Mouse (Mus musculus): ENCODE results near the gene Col4a1. TPM values are rescaled to one million over a fixed set of nuclear protein-coding genes. Genes with fewer than 3 reads are reported as not detected.
A peak's percentile ranks its signal among the peaks of the same experiment; 100 is the strongest.

Col4a1 gene
- polyA plus RNA-seq, 1 experiment from 2014 or later = 145 TPM

DNA sequence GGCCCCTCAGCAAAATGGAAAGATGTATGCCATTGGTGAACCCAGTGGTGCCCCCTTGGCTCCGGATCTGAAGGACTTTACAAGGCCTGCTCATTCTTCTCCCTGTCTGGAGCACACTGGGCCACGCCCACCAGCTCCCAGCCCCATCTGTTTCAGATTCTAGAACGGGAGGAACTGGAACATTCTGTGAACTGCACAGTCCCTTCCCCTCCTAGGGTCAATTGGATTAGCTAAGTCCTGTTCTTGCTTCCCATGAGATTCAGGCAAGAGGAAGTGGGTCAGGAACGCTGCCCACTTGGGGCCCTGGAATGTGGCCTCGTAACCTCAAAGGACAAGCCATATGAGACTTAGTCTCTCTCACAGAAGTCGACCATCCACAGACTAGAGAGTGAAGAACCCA, 41.8 kb downstream of the Col4a1 start:
- no peak for DNase-seq (ENCODE audit: low spot score)
- no peak overlapping the region for H3K27ac ChIP-seq
- H3K4me1 ChIP-seq = peaks cover 38% of the 10 kb centered on the region
- 72% methylated on average over 6 of the region's 6 CpGs for WGBS
- H3K36me3 ChIP-seq = peaks cover 12% of the 10 kb centered on the region
- no peaks in the 10 kb centered on the region for H3K27me3 ChIP-seq (ENCODE audit: low read depth, poor library complexity, severe bottlenecking)
- H3K9me3 ChIP-seq (replicated peaks) = no peaks in the 10 kb centered on the region
- H3K4me3 ChIP-seq = no peak overlapping the region

DNA sequence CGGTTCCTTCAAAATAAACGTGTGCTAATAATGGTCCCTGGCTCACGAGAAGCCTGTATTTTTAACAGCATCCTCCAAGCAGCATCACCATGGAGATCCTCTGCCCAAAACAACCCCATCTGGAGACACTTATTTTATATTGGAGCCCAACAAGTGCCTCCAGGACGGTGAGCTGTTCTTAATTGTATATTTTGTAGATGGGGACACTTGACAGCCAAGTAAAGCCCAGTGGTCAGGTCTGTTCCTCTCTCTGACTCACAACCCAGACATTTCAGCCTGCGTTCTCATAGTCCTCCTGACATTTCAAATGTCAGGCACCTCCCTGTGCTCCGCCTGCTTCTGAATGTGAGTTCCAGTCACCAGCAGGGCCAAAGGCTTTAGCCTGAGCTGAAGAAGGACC, 43.9 kb downstream of the Col4a1 start:
- H3K27me3 ChIP-seq (ENCODE audit: low read depth, poor library complexity, severe bottlenecking) = no peaks in the 10 kb centered on the region
- DNase-seq (ENCODE audit: low spot score) = no peak
- peak overlapping the region; percentile 28; the same call in 1 of the 2 replicates for H3K27ac ChIP-seq
- H3K36me3 ChIP-seq = peaks cover 26% of the 10 kb centered on the region
- H3K9me3 ChIP-seq (replicated peaks) = no peaks in the 10 kb centered on the region
- 49% methylated on average over 6 of the region's 6 CpGs for WGBS
- H3K4me1 ChIP-seq = peaks cover 43% of the 10 kb centered on the region
- H3K4me3 ChIP-seq = no peak overlapping the region

DNA sequence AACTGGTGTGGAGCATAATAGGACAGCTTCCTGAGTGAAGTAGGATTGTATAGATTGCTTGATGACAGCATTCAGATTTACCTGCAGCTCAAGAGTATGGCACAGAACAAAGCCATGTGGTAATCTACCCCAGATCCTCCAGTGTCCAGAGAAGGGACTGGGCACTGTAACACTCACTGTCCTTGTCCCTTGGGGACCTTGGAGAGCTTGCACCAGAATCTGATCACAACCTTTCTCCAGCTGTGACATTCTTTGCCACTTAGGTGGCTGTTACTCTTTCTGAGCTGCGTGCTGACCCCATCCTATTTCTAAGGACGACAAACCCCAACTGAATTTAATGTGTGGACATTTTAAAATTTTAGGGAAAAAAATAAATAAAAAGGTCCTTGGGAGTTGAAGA, 46.2 kb downstream of the Col4a1 start:
- DNase-seq (ENCODE audit: low spot score) = no peak
- no peaks in the 10 kb centered on the region for H3K9me3 ChIP-seq (replicated peaks)
- H3K27me3 ChIP-seq (ENCODE audit: low read depth, poor library complexity, severe bottlenecking) = no peaks in the 10 kb centered on the region
- H3K36me3 ChIP-seq = peaks cover 21% of the 10 kb centered on the region
- no peak overlapping the region for H3K27ac ChIP-seq
- WGBS = 91% methylated on average over 2 of the region's 2 CpGs
- no peak overlapping the region for H3K4me3 ChIP-seq
- peaks cover 50% of the 10 kb centered on the region for H3K4me1 ChIP-seq

DNA sequence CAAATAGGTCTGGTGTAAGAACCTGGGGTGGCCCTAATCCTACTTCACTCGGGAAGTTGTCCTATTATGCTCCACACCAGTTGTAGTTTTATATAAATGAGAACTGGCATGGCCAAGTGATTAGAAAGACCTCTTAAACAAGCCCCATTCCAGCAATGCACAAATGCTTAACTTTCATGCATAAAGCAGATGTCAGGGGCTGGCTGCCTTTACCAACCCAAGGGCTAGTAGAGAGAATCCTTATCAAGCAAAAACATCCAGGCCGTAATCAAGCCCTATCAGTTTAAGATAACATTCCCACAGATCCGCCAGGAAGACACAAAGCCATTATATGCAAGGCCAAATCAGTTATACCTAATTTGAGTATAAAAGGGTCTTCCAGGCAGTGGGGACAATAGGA, 46.7 kb downstream of the Col4a1 start:
- DNase-seq (ENCODE audit: low spot score) = no peak
- Histone ChIP-seq H3K27ac (no peak overlapping the region), H3K4me3 (no peak overlapping the region), H3K27me3 (ENCODE audit: low read depth, poor library complexity, severe bottlenecking) (no peaks in the 10 kb centered on the region), H3K36me3 (peaks cover 19% of the 10 kb centered on the region), H3K4me1 (peaks cover 45% of the 10 kb centered on the region), H3K9me3 (replicated peaks) (no peaks in the 10 kb centered on the region)
- WGBS = 81% methylated on average over 3 of the region's 3 CpGs

DNA sequence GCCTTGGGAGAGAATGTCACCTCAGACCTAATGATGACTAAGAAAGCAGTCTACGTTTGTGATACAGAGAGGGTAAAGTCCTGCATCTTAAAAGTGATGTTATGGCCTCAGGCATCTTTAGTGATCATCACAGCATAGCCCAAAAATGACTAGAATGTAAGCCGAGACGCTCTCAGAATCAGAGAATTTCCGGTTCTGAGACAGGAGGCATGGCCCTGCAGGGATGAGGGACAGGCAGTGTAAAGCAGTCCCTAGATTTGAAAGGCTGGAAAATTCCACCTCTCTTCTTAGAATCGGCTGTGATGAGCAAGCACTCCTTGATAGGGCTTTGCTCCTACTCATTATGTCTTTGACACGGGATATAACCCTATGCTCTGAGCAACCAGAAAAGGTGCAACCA, 48.8 kb downstream of the Col4a1 start:
- Histone ChIP-seq H3K9me3 (replicated peaks) (no peaks in the 10 kb centered on the region), H3K27ac (no peak overlapping the region), H3K27me3 (ENCODE audit: low read depth, poor library complexity, severe bottlenecking) (no peaks in the 10 kb centered on the region), H3K4me1 (peaks cover 45% of the 10 kb centered on the region), H3K36me3 (peaks cover 19% of the 10 kb centered on the region), H3K4me3 (no peak overlapping the region)
- WGBS = 85% methylated on average over 6 of the region's 6 CpGs
- no peak for DNase-seq (ENCODE audit: low spot score)

DNA sequence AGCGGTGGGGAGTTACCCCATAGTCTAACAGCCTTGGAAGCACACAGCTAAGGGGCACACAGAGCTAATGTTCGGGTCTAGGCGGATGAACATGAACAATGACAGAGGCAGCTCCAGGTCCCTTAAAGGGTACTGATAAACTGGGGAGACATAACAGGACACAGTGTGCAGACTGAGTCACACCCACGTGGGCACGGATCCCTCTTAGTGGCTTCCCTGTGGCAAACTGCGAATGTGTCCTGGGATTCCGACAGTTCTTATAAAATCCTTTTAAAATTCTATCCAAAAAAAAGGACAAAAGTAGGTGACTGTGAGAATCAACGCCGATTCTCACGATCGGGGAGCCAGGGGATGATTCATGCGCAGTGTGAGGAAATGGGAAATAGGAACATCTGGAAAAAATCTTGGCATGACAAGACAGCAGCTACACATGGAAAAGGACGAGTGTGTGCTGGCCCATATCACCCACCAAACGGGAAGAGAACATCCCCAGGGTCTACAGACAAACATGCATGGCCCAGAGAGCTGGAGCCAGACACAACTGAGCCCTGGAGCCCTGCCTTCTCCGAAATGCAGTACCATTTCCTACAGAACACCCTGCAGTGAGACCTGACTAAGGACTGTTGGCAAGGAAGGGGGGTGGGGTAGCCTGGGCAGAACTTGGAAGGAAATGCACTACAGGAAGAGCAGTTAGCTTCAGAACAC, 50.4 kb downstream of the Col4a1 start:
- peaks cover 36% of the 10 kb centered on the region for H3K4me1 ChIP-seq
- DNase-seq (ENCODE audit: low spot score) = no peak
- H3K36me3 ChIP-seq = peaks cover 19% of the 10 kb centered on the region
- H3K4me3 ChIP-seq = no peak overlapping the region
- no peaks in the 10 kb centered on the region for H3K9me3 ChIP-seq (replicated peaks)
- H3K27me3 ChIP-seq (ENCODE audit: low read depth, poor library complexity, severe bottlenecking) = no peaks in the 10 kb centered on the region
- 83% methylated on average over 15 of the region's 15 CpGs for WGBS
- no peak overlapping the region for H3K27ac ChIP-seq

DNA sequence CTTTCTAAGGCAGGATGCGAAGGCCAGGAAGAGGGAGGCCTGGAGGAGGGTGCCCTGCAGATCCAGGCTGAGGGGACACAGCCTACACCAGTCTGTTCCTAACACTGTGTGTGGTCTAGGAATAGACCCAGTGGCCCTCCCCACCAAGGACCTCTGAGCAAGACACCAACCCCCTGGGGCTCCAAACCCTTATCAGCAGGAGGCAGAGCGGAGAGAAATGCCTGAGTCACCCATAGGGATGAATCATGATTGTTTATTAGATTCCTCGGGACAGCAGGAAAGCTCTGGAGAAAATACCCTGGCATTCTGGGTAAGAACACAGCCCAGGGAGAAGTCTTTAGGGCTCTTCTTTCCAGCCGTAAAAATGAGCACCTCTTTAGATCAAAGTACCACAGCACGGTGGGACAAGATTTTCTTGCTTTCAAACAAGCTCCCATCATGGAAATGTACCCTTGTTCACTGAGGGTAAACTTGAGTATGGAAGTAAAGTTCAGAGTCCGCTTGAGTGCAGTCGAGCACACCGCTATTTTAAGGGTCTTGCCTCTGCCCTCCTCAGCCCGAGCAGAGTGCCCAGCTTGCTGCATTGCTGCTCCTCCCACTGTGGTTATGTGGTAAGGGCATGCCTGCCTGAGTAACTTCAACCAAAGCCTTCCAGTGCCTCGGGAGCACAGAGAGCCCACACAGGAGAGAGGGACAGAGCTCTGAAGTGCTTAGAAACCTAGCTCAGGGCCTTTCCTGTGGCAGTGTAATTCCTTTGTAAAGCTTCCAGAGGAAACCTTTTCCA, 52.6 kb downstream of the Col4a1 start:
- peaks cover 36% of the 10 kb centered on the region for H3K4me1 ChIP-seq
- peak overlapping the region; percentile 28; the same call in 1 of the 2 replicates for H3K27ac ChIP-seq
- 39% methylated on average over 10 of the region's 10 CpGs for WGBS
- no peaks in the 10 kb centered on the region for H3K27me3 ChIP-seq (ENCODE audit: low read depth, poor library complexity, severe bottlenecking)
- DNase-seq (ENCODE audit: low spot score) = no peak
- peaks cover 7% of the 10 kb centered on the region; the same call in 1 of the 2 replicates for H3K36me3 ChIP-seq
- no peaks in the 10 kb centered on the region for H3K9me3 ChIP-seq (replicated peaks)
- no peak overlapping the region for H3K4me3 ChIP-seq

DNA sequence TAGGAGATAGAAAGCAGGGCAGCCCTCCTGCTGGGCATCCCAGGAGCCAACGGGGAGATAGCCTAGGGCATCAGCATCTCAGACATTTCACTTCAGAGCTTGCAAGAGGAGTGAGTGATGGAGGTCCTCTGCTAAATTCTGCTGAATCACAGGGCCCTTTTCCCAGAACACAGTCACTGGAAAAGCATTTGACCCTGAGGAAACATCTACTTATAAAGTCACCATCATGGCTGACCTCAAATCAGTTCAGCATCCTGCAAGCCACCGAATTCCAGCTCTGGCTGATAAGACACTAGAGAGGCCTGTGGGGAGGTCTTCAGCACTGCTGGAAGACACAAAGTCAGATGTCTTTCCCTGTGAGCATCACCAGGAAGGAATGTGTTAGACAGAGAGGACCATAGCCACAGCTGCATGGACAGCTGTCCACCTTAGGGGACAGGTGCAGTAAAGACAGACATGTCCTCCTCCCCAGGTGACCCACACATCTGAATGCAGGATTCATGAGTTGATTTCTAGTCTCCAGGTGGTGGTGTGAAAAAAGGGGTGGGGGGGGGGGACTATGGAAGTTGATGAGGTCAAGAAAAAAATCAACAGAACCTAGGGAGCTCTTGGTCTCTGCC, 54.0 kb downstream of the Col4a1 start:
- Histone ChIP-seq H3K36me3 (no peaks in the 10 kb centered on the region), H3K4me1 (peaks cover 31% of the 10 kb centered on the region), H3K27ac (no peak overlapping the region), H3K27me3 (ENCODE audit: low read depth, poor library complexity, severe bottlenecking) (no peaks in the 10 kb centered on the region), H3K9me3 (replicated peaks) (no peaks in the 10 kb centered on the region), H3K4me3 (no peak overlapping the region)
- 67% methylated on average over 2 of the region's 2 CpGs for WGBS
- DNase-seq (ENCODE audit: low spot score) = no peak

DNA sequence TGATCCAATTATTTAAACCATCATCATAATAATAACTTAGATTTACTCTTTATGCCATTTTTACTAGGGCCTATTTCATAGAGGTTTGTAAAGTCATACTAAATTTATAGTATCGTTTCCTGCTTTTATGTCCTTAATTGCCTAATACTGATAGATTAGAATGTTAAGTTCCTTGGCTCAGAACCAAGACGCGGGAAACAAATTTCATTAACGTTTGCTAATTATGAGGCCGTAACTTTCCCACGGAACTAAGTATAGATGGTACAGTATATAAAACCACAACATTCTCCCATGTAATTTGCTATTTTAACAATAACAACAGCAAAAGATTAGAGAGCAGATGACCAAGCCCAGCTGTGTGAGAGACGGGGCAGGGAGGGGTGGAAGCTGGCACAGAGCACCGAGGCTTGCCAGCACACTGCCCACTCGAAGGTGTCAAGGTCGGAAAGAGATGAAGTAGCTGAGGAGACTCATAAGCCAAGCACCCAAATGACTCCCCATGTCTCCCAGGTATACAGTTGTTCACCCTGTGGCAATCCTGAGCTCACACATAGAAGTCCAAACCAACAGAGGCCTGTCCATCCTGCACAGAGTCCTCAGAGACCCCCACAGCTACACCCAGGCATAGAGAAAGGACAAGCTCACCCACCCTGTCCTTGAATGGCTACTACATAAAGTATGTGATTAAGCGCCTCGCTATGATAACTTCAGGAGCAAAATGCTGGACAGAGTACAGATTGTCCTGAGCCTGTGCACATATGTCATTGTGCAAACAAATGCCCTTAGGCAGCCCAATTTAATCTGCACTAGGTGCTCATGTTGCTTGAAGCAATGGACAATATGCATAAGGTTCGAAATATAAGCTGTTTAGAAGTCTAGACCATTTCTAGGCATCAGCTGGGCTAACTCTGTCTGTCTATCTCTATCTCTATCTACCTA, 55.3 kb downstream of the Col4a1 start:
- Histone ChIP-seq H3K27me3 (ENCODE audit: low read depth, poor library complexity, severe bottlenecking) (no peaks in the 10 kb centered on the region), H3K36me3 (peaks cover 3% of the 10 kb centered on the region; the same call in 1 of the 2 replicates), H3K4me3 (no peak overlapping the region), H3K4me1 (peaks cover 24% of the 10 kb centered on the region), H3K27ac (no peak overlapping the region), H3K9me3 (replicated peaks) (no peaks in the 10 kb centered on the region)
- 90% methylated on average over 13 of the region's 13 CpGs for WGBS
- no peak for DNase-seq (ENCODE audit: low spot score)

DNA sequence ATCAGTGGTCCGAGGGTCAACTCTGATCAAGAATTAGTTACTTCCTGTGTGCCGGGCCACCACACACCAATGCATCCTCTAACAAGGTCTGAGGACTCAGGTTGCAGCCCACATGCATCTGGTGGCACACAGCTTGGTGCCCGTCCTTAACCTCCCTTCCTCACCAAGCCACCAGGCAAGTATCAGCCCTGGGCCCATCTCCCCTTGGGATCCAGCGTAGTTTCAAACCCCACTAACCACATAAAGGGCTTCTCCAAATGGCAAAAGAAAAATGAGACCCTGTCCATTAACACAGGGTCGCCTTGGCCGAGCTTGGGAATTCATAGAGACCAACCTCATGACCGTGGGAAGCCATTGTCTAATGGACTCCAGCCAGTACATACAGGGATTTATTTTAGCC, 56.2 kb downstream of the Col4a1 start:
- peaks cover 3% of the 10 kb centered on the region; the same call in 1 of the 2 replicates for H3K36me3 ChIP-seq
- no peak for DNase-seq (ENCODE audit: low spot score)
- H3K27me3 ChIP-seq (ENCODE audit: low read depth, poor library complexity, severe bottlenecking) = no peaks in the 10 kb centered on the region
- H3K27ac ChIP-seq = no peak overlapping the region
- peaks cover 18% of the 10 kb centered on the region for H3K4me1 ChIP-seq
- H3K9me3 ChIP-seq (replicated peaks) = no peaks in the 10 kb centered on the region
- 82% methylated on average over 7 of the region's 7 CpGs for WGBS
- no peak overlapping the region for H3K4me3 ChIP-seq

DNA sequence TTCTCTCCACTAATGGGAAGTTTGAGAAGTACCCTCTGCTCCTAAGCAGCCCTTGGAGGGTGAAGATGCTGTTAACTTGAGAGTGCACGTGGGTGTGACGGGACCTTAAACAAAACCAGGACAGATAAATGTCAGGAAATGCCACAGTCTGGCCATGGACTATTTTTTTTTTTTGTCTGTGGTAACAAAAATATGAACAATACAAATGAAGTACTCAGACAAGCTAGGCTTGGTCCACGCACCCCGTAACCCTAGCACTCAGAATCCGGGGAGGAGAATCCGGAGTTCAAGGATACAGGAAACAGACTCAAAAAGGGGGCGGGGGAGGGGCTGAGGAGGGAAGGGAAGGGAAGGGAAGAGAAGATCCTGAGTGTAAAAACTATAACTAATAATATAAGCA, 56.9 kb downstream of the Col4a1 start:
- DNase-seq (ENCODE audit: low spot score) = no peak
- H3K27me3 ChIP-seq (ENCODE audit: low read depth, poor library complexity, severe bottlenecking) = no peaks in the 10 kb centered on the region
- H3K27ac ChIP-seq = no peak overlapping the region
- H3K9me3 ChIP-seq (replicated peaks) = no peaks in the 10 kb centered on the region
- WGBS = 78% methylated on average over 7 of the region's 7 CpGs
- no peak overlapping the region for H3K4me3 ChIP-seq
- H3K4me1 ChIP-seq = peaks cover 17% of the 10 kb centered on the region
- peaks cover 3% of the 10 kb centered on the region; the same call in 1 of the 2 replicates for H3K36me3 ChIP-seq

DNA sequence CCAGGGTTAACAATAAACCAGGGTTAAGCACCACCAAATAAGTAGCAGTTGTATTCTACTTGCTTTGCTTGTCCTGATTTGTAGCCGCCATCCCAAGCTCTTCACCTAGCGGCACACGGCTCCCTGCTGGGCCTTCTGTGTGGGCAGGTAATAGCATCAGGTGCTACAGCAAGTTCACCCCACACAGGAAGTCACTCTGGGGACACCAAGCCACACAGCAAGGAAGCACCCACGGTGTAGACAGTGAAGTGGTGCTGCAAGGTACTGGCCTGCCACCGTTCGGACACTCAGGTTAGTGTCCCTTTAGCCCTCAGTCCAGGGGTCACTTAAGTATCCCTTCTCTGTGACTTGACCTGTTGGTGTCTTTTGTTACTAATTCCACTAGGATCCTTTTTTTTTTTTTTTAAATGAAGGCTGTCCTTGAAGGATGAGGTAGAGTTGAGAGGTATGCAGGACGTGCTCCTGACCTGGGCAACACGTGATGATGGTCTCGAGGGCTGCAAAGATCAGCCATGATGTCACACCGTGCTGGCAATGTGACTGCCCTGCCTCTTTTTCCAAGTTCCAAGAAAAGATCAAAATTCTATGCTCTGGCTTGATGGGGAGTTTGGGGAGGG, 57.6 kb downstream of the Col4a1 start:
- no peaks in the 10 kb centered on the region for H3K27me3 ChIP-seq (ENCODE audit: low read depth, poor library complexity, severe bottlenecking)
- H3K4me1 ChIP-seq = peaks cover 11% of the 10 kb centered on the region
- H3K9me3 ChIP-seq (replicated peaks) = no peaks in the 10 kb centered on the region
- no peak for DNase-seq (ENCODE audit: low spot score)
- H3K36me3 ChIP-seq = peaks cover 3% of the 10 kb centered on the region; the same call in 1 of the 2 replicates
- H3K4me3 ChIP-seq = no peak overlapping the region
- 87% methylated on average over 10 of the region's 10 CpGs for WGBS
- no peak overlapping the region for H3K27ac ChIP-seq
